Mouse (Mus musculus) C2C12 (cell line): ENCODE results near the gene Fmnl3.

Experiments used
- CEBPB ChIP-seq: IDR thresholded peaks from one replicate; pipeline ENCODE4 v1.6.1; 2011; ENCODE audit warnings: low read depth, mild to moderate bottlenecking, control low read depth, moderate library complexity
- CTCF ChIP-seq: IDR thresholded peaks from one replicate; pipeline ENCODE4 v1.5.1; 2011; ENCODE audit not compliant: control insufficient read depth, insufficient read depth, insufficient read length
- FOSL1 ChIP-seq: IDR thresholded peaks from one replicate; pipeline ENCODE4 v1.8.0; 2011; ENCODE audit warnings: mild to moderate bottlenecking, low read length; ENCODE audit not compliant: poor library complexity, insufficient read depth, severe bottlenecking

DNA sequence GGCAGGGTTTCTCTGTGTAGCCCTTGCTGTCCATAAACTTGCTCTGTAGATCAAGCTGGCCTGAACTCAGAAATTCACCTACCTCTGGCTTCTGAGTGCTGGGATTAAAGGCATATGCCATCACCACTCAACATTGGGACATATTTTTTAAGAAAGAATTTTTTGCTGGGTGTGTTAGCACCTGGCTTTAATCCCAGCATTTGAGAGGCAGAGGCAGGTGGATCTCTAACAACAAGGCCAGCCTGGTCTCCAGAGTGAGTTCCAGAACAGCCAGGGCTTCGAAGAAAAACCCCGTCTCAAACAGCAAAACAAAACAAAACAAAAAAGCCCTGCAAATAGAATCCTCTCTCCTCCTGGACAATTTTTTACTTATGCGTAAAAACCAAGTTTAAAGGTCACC lies 5.3 kb upstream of the Fmnl3 start:
- TF ChIP-seq CEBPB (no peak), CTCF (no peak), FOSL1 (no peak)
